Mouse (Mus musculus): ENCODE data around the gene Arhgdib. TPM values are rescaled to one million over a fixed set of nuclear protein-coding genes. Genes with fewer than 3 reads are reported as not detected.
A peak's percentile ranks its signal among the peaks of the same experiment; 100 is the strongest.

Gene Arhgdib
- polyA plus RNA-seq, 1 experiment from 2014 or later, result 57.9 TPM

DNA sequence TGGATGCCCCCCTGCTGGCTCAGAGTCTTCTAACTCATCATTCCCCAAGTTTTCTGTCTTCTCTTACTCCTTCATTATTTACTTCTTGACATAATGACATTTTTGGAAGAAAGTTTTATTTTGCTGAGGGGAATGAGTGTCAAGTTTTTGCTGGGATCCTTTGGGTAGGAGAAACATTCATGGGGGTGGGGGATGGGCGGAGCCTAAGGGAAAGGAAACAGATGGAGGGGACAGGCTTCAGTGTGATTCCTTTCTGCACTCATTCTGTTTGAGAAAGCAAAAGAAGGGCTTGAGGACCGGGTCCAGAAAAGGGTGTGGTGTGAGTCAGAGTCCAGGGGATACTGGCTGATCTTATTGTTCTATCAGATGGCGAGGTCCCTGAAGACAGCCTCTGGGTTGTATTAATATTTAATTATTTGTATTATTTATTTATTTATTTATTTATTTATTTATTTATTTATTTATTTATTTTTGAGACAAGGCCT is 58.2 kb downstream of the Arhgdib start:
- Histone ChIP-seq H3K27ac (ENCODE audit: low read depth) (no peak overlapping the region), H3K9me3 (ENCODE audit: control insufficient read depth, low read length) (no peaks in the 10 kb centered on the region), H3K4me3 (ENCODE audit: low read depth, low read length) (no peak overlapping the region), H3K27me3 (replicated peaks; ENCODE audit: control insufficient read depth, insufficient read depth, low read length) (no peaks in the 10 kb centered on the region), H3K4me1 (replicated peaks; ENCODE audit: control insufficient read depth, insufficient read depth, low read length) (no peaks in the 10 kb centered on the region), H3K36me3 (ENCODE audit: control insufficient read depth, insufficient read depth, low read length) (no peaks in the 10 kb centered on the region), H3K4me2 (ENCODE audit: low read length) (no peak overlapping the region), H3K9ac (ENCODE audit: low read length) (no peak overlapping the region)
- DNase-seq (ENCODE audit: low spot score), result no peak
- WGBS, result 70% methylated on average over 3 of the region's 3 CpGs
- ATAC-seq (replicated peaks; ENCODE audit: low FRiP score, low TSS enrichment, low read depth), result no peak; the same call in 1 of the 2 replicates

DNA sequence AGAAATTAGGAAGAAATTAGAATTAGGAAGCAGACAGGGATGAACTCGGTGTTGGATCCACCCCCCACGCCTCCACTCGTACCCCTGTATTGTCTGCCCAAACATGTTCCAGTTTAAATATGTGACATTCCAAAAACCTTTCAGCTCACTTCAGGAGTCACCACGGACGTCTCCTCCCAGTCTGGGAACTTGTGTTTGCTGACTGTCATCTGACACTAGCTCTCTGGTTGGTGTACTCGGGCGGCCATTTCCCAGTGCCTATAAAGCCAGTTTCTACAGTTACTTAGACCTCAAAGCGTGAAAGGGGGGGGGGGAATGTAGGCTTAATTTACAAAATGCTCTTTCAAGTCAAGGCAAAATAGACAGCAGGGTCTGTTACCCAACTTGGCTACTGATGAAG is 60.0 kb downstream of the Arhgdib start:
- Histone ChIP-seq H3K27ac (ENCODE audit: low read depth) (no peak overlapping the region), H3K4me2 (ENCODE audit: low read length) (no peak overlapping the region), H3K36me3 (ENCODE audit: control insufficient read depth, insufficient read depth, low read length) (no peaks in the 10 kb centered on the region), H3K9ac (ENCODE audit: low read length) (no peak overlapping the region), H3K27me3 (replicated peaks; ENCODE audit: control insufficient read depth, insufficient read depth, low read length) (no peaks in the 10 kb centered on the region), H3K4me3 (ENCODE audit: low read depth, low read length) (no peak overlapping the region), H3K9me3 (ENCODE audit: control insufficient read depth, low read length) (no peaks in the 10 kb centered on the region), H3K4me1 (replicated peaks; ENCODE audit: control insufficient read depth, insufficient read depth, low read length) (no peaks in the 10 kb centered on the region)
- no peak for ATAC-seq (replicated peaks; ENCODE audit: low FRiP score, low TSS enrichment, low read depth)
- WGBS, result 64% methylated on average over 8 of the region's 8 CpGs
- no peak for DNase-seq (ENCODE audit: low spot score)

DNA sequence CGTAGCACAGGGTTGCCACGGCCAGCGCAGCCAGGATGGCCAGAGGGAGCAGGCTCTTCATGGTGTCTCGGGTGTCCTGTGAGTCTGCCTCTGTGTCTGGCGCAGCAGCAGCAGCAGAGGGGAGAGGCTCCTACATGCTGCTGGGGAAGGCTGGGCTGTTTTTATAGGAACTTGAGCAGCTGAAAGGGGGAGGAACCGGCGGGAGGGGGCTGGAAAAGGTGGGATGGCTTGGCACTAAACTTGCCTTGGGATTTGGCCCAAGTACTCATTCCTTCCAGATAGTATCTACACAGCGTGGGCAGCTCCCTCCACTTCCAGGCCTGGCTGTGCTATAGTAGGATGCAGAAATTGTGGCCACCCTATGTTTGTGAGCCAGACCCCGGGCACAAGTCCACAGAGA is 66.0 kb downstream of the Arhgdib start, which contains the start of gene Mgp:
TSS of gene Mgp (minus strand) at position 154 of the 400 bp plus-strand sequence.
- ATAC-seq (replicated peaks; ENCODE audit: low FRiP score, low TSS enrichment, low read depth), result 0 out of 2 replicates have a peak, but pooled peaks have one; percentile 43
- DNase-seq (ENCODE audit: low spot score), result peak; percentile 54
- 35% methylated on average over 9 of the region's 9 CpGs for WGBS
- Histone ChIP-seq H3K9me3 (ENCODE audit: control insufficient read depth, low read length) (no peaks in the 10 kb centered on the region), H3K27ac (ENCODE audit: low read depth) (peak within 1 kb of the TSS; percentile 23; the same call in 1 of the 2 replicates), H3K4me3 (ENCODE audit: low read depth, low read length) (peak within 1 kb of the TSS; percentile 22), H3K9ac (ENCODE audit: low read length) (peak within 1 kb of the TSS; percentile 27; the same call in 1 of the 2 replicates), H3K36me3 (ENCODE audit: control insufficient read depth, insufficient read depth, low read length) (no peaks in the 10 kb centered on the region), H3K4me1 (replicated peaks; ENCODE audit: control insufficient read depth, insufficient read depth, low read length) (peaks cover 13% of the 10 kb centered on the region; the same call in 1 of the 2 replicates), H3K4me2 (ENCODE audit: low read length) (peak within 1 kb of the TSS; percentile 38), H3K27me3 (replicated peaks; ENCODE audit: control insufficient read depth, insufficient read depth, low read length) (no peaks in the 10 kb centered on the region)

DNA sequence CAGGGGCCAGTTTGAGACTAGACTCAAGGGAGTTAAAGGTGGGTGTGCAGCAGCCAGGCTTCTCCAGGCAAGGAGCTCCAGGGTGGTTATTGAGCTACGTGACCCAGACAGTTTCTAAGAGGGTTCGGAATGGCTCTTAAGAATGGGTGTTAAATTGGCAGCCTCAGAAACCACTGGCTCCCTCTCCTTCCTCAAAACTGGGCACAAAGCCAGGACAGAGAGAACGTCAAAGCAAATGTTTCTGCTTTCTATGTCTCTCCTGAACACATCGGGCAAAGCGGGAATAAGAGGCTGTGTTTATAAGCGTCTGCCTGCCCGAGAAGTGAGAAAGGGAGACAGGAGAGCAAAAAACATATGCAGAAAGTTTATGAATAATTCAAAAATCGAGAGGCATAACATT is 67.1 kb downstream of the Arhgdib start:
- Histone ChIP-seq H3K36me3 (ENCODE audit: control insufficient read depth, insufficient read depth, low read length) (no peaks in the 10 kb centered on the region), H3K4me1 (replicated peaks; ENCODE audit: control insufficient read depth, insufficient read depth, low read length) (peaks cover 13% of the 10 kb centered on the region; the same call in 1 of the 2 replicates), H3K4me3 (ENCODE audit: low read depth, low read length) (peak overlapping the region; percentile 6; the same call in 1 of the 2 replicates), H3K9ac (ENCODE audit: low read length) (no peak overlapping the region), H3K27ac (ENCODE audit: low read depth) (peak overlapping the region; percentile 23; the same call in 1 of the 2 replicates), H3K4me2 (ENCODE audit: low read length) (peak overlapping the region; percentile 38), H3K9me3 (ENCODE audit: control insufficient read depth, low read length) (no peaks in the 10 kb centered on the region), H3K27me3 (replicated peaks; ENCODE audit: control insufficient read depth, insufficient read depth, low read length) (no peaks in the 10 kb centered on the region)
- no peak for DNase-seq (ENCODE audit: low spot score)
- ATAC-seq (replicated peaks; ENCODE audit: low FRiP score, low TSS enrichment, low read depth), result no peak
- 30% methylated on average over 8 of the region's 8 CpGs for WGBS

Other genes with a start within 250 kb of the Arhgdib start
- 62.1 and 63.7 TPM in 2 replicates for gene Gucy2c, start 160.1 kb downstream of the Arhgdib start, polyA plus RNA-seq (2014; fragmentation: Nextera tagmentation; extraction: Ambion mirVana)
- 1.3 and 2.2 TPM in 2 replicates for gene Hist4h4, start 137.5 kb downstream of the Arhgdib start, polyA plus RNA-seq (2014; fragmentation: Nextera tagmentation; extraction: Ambion mirVana)
- gene H2afj, start 133.7 kb downstream of the Arhgdib start, polyA plus RNA-seq (2014; fragmentation: Nextera tagmentation; extraction: Ambion mirVana), result 152 and 182 TPM in 2 replicates
- gene BC049715, start 114.3 kb downstream of the Arhgdib start, polyA plus RNA-seq (2014; fragmentation: Nextera tagmentation; extraction: Ambion mirVana), result 1.1 and 1.7 TPM in 2 replicates
- gene Wbp11, start 113.7 kb downstream of the Arhgdib start, polyA plus RNA-seq (2014; fragmentation: Nextera tagmentation; extraction: Ambion mirVana), result 113 TPM in 2 replicates
- gene Smco3, start 106.4 kb downstream of the Arhgdib start, polyA plus RNA-seq (2014; fragmentation: Nextera tagmentation; extraction: Ambion mirVana), result 3.7 and 4.0 TPM in 2 replicates
- 2.0 and 3.5 TPM in 2 replicates for gene Art4, start 84.2 kb downstream of the Arhgdib start, polyA plus RNA-seq (2014; fragmentation: Nextera tagmentation; extraction: Ambion mirVana)
- gene Mgp, start 66.1 kb downstream of the Arhgdib start, polyA plus RNA-seq (2014; fragmentation: Nextera tagmentation; extraction: Ambion mirVana), result 101 and 117 TPM in 2 replicates
- 1.1 and 6.0 TPM in 2 replicates for gene Erp27, start 19.7 kb downstream of the Arhgdib start, polyA plus RNA-seq (2014; fragmentation: Nextera tagmentation; extraction: Ambion mirVana)
- 1.1 TPM in 1 of 2 replicates, not detected in the other for gene Pde6h, start 18.1 kb downstream of the Arhgdib start, polyA plus RNA-seq (2014; fragmentation: Nextera tagmentation; extraction: Ambion mirVana)
- gene Rerg, start 228.6 kb upstream of the Arhgdib start, polyA plus RNA-seq (2014; fragmentation: Nextera tagmentation; extraction: Ambion mirVana), result 25.3 and 28.8 TPM in 2 replicates